Mouse (Mus musculus) hindbrain, embryonic 10.5 days (tissue): ENCODE measurements around the gene Krt81. TPM values are rescaled to one million over a fixed set of nuclear protein-coding genes. Genes with fewer than 3 reads are reported as not detected.

Experiments
- DNase-seq: peaks from one replicate; pipeline ENCODE4 v3.0.0-alpha.2; 2017; ENCODE audit warnings: low spot score
- H3K27ac ChIP-seq: fragments of 300-500 bp; sonication (generic); 2 replicates; pipeline ENCODE4 v1.5.1; 2016; ENCODE audit warnings: mild to moderate bottlenecking, moderate library complexity
- H3K27me3 ChIP-seq: fragments of 300-500 bp; sonication (generic); 2 replicates; pipeline ENCODE4 v1.6.1; 2016; ENCODE audit warnings: mild to moderate bottlenecking; ENCODE audit not compliant: poor library complexity, insufficient read depth, severe bottlenecking
- H3K36me3 ChIP-seq: fragments of 300-500 bp; sonication (generic); 2 replicates; pipeline ENCODE4 v1.6.1; 2016; ENCODE audit warnings: mild to moderate bottlenecking, moderate library complexity
- H3K4me1 ChIP-seq: fragments of 300-500 bp; sonication (generic); replicated peaks from 2 replicates; pipeline ENCODE4 v1.6.1; 2016; ENCODE audit warnings: mild to moderate bottlenecking
- H3K4me3 ChIP-seq: fragments of 300-500 bp; sonication (generic); 2 replicates; pipeline ENCODE4 v1.5.1; 2016; ENCODE audit warnings: mild to moderate bottlenecking, moderate library complexity
- H3K9me3 ChIP-seq: fragments of 300-500 bp; sonication (generic); 2 replicates; pipeline ENCODE4 v1.6.1; 2016; ENCODE audit warnings: mild to moderate bottlenecking, moderate library complexity
- WGBS: fragments of 180-500 bp; shearing (Covaris S2); methylation state at CpG from one replicate; pipeline ENCODE4 v1.1.7; 2016; 5-methylcytosine and 5-hydroxymethylcytosine counted together
- polyA plus RNA-seq: library from polyadenylated mRNA; unstranded; fragments of >200 nt; fragmentation: Nextera tagmentation; extraction: Ambion mirVana; gene quantifications from 2 replicates; pipeline ENCODE4 v1.2.1, GENCODE M21; 2016

The Krt81 gene
- polyA plus RNA-seq, 1 experiment from 2014 or later: not detected

DNA sequence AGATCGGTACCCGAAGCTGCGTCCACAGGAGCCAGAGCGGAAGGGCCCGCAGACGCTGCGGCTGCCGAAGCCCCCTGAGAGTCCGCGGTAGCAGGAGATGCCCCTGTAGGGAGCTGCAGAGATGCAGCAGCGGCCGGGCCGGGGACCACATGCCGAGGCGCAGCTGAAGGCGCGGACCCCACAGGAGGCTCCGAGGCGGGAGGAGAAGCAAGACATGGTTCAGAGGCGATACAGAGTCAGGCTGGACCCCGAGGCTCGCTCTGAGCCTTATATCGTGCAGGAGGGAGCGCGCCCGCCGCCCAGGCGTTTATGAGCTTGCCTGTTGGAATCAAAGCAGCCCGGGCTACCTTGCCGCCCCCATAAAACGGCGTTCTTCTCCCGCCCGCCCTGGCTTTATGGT lies 25.0 kb downstream of the Krt81 start, which contains the start of gene Krt87:
Krt87 (minus strand) TSS at position 250 of the 400 bp plus-strand sequence.
- H3K4me1 ChIP-seq: peaks cover 10% of the 10 kb centered on the region
- H3K27ac ChIP-seq: no peak within 1 kb of the TSS
- peak; percentile 30 for DNase-seq
- no peaks in the 10 kb centered on the region for H3K9me3 ChIP-seq
- H3K27me3 ChIP-seq: peaks cover 50% of the 10 kb centered on the region
- 3% methylated on average over 34 of the region's 34 CpGs for WGBS
- peak within 1 kb of the TSS; percentile 50 for H3K4me3 ChIP-seq
- H3K36me3 ChIP-seq: no peaks in the 10 kb centered on the region

DNA sequence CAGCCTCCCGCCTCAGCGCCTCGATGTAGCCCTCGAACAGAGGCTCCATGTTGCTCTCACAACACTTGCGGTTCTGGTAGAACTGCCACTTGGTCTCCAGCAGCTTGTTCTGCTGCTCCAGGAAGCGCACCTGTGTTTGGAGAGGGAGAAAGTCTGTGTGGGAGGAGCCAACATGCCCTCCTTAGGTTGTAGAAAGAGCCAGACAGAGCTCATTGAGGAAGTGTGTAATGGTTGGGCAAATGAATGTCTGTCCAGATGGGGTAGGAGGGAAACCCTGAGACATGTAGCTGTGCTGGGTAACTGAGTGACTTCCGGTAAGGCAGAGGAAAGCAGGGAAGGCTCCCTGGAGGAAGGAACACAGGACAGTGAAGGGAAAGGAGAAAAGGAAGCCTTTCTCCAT lies 26.9 kb downstream of the Krt81 start:
- 91% methylated on average over 7 of the region's 7 CpGs for WGBS
- Histone ChIP-seq H3K4me3 (no peak overlapping the region), H3K27ac (no peak overlapping the region), H3K36me3 (no peaks in the 10 kb centered on the region), H3K27me3 (peaks cover 50% of the 10 kb centered on the region), H3K4me1 (peaks cover 10% of the 10 kb centered on the region), H3K9me3 (no peaks in the 10 kb centered on the region)
- DNase-seq: no peak

DNA sequence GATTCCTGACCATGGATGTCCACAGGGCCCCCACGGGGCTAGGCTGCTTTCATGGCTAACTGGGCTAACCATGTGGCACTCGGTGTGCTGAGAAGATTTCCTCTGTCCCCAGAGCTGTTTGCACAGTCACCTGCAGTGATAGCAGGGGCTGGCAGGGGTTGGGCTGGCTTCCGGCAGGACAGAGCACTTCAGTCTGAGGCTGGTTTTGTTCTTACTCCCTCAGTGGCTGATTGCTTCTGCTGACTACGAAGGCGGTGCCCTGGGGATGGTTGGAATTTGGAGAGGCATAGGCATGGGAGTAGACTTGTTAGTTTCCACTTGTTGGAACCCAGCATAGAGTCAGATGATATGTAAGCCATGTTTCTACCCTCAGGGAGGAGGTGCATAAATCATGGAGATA lies 38.6 kb downstream of the Krt81 start:
- Histone ChIP-seq H3K4me3 (no peak overlapping the region), H3K9me3 (no peaks in the 10 kb centered on the region), H3K4me1 (peaks cover 6% of the 10 kb centered on the region; the same call in 1 of the 2 replicates), H3K36me3 (no peaks in the 10 kb centered on the region), H3K27me3 (no peaks in the 10 kb centered on the region), H3K27ac (no peak overlapping the region)
- 21% methylated on average over 5 of the region's 5 CpGs for whole genome bisulfite sequencing
- no peak for DNase-seq

DNA sequence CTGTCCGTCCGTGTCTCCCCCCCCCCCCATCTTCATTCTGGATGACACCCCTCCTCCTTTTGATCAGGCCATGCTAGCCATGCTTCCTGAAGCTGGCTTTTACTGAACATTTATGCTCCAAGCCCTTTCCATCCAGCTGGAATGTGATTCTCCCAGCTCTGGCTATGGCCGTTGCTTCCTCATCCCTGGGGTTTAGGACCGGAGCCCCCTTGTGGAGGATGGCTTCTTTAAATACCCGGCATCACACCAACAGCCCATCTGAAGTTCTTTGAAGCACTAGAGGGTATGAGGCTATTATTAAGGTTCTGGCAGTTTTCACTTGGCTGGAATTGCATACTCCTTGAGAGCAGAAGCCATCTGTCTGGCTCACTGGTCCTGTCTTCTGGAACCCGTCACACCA lies 42.6 kb downstream of the Krt81 start:
- no peak overlapping the region for H3K4me3 ChIP-seq
- peaks cover 6% of the 10 kb centered on the region; the same call in 1 of the 2 replicates for H3K4me1 ChIP-seq
- DNase-seq: no peak
- no peaks in the 10 kb centered on the region for H3K9me3 ChIP-seq
- no peaks in the 10 kb centered on the region for H3K27me3 ChIP-seq
- no peak overlapping the region for H3K27ac ChIP-seq
- 65% methylated on average over 6 of the region's 6 CpGs for WGBS
- no peaks in the 10 kb centered on the region for H3K36me3 ChIP-seq

DNA sequence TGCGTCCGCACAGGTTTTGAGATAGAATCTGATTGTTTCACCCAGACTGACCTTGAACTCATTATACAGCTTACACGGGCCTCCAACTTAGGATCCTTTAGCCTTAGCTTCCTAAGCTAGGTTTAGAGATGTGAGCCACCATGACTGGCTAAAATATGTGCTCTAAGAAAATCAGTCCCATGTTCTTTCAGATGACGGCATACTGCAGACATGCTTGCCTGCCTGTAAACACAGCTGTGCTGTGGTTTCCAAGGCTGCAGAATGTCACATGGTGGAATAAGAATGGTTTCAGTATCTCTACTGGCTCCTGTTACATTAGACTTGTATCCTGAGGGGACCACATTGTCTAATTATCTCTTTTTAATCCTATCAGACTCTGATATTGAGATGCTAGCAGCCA lies 44.6 kb downstream of the Krt81 start:
- WGBS: 92% methylated on average over 4 of the region's 4 CpGs
- Histone ChIP-seq H3K27ac (no peak overlapping the region), H3K36me3 (no peaks in the 10 kb centered on the region), H3K4me3 (no peak overlapping the region), H3K27me3 (0 out of 2 replicates have a peak, but pooled peaks cover 6% of the 10 kb centered on the region), H3K4me1 (peaks cover 12% of the 10 kb centered on the region), H3K9me3 (no peaks in the 10 kb centered on the region)
- DNase-seq: no peak

DNA sequence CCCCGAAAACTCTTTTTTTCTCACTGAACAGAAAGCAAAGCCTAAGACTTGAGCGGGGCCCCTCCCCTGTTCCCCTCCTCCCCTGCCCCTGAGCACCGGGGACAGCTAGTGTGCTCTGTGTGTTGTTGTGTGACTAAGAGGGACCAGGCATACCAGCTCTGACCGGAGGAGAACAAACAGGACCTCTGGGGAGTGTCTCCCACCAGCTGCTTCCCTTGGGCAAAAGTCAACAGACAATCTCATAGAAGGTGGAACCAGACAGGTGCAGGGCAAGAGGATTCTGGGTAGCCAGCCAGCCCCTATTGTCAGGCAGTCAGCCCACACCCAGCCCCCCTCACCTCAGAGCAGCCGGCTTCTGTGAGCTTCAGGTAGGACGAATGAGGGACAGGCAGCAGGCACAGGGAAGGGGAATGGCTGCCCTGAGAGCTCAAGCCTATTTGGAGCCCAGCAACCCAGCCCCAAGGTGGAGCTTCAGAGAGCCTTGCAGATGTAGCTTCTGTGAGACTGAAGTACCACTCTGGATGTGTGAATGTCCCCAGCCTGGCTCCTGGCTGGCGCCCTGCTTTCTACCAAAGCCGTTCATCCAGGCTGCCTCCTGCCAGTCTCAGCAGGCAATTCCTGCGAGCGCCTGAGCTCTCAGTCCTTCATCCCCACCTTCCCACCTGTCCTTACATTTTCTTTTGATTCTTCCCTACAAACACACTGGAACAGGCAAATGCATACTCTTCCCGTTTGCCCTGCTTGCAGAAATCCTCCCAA lies 48.6 kb downstream of the Krt81 start:
- no peak overlapping the region for H3K4me3 ChIP-seq
- peaks cover 37% of the 10 kb centered on the region for H3K4me1 ChIP-seq
- DNase-seq: no peak
- H3K9me3 ChIP-seq: no peaks in the 10 kb centered on the region
- H3K36me3 ChIP-seq: no peaks in the 10 kb centered on the region
- H3K27ac ChIP-seq: no peak overlapping the region
- WGBS: 37% methylated on average over 11 of the region's 11 CpGs
- H3K27me3 ChIP-seq: peaks cover 39% of the 10 kb centered on the region

DNA sequence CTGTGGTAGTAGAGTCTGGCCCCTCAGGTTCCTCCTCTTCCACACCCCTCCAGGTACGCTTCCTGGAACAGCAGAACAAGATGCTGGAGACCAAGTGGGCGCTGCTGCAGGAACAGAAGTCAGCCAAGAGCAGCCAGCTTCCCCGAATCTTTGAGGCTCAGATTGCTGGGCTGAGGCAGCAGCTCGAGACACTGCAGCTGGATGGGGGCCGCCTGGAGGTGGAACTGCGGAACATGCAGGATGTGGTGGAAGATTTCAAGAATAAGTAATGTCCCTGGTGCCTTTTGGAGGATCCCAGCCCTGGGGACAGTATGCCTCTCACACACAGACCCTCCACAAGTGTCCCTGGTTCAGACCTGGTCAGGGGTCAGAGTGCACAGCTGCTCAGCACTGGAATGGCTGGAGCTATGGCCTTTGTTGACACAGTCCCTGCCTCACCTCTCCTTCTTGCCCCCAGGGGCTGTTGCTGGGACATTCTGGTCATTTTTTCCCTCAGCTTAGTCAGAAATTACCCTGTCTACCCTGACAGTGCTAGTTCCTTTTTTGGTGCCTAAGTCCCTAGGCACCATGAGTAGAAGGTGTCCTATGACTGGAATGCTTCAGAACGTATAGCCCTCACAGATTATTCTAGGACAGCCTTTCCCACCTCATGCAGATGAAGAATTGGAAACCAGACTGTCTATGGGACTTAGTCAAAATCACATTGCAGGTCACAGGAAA lies 49.5 kb downstream of the Krt81 start:
- Histone ChIP-seq H3K36me3 (no peaks in the 10 kb centered on the region), H3K4me3 (no peak overlapping the region), H3K27me3 (peaks cover 39% of the 10 kb centered on the region), H3K4me1 (peaks cover 37% of the 10 kb centered on the region), H3K9me3 (no peaks in the 10 kb centered on the region), H3K27ac (no peak overlapping the region)
- DNase-seq: peak; percentile 25
- 50% methylated on average over 7 of the region's 7 CpGs for WGBS

DNA sequence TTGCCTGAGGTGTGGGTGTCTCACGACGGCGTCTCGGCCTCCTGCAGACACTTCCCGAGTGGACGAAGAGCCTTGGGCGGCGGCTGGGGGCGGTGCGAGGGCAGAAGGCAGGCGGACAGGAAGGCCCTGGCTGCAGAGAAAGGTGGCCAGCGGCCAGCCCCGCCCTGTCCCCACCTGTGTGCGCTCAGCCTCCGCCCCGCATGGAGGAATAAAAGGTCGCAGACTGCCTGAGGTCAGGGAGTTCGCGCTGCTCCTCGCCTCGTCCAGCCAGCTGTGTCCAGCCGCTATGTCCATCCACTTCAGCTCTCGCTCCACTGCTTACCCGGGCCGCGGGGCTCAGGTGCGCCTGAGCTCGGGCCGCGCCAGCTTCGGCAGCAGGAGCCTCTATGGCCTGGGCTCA lies 51.4 kb downstream of the Krt81 start:
- DNase-seq: peak; percentile 19
- Histone ChIP-seq H3K27ac (no peak overlapping the region), H3K4me1 (peaks cover 37% of the 10 kb centered on the region), H3K4me3 (peak overlapping the region; percentile 20; the same call in 1 of the 2 replicates), H3K36me3 (no peaks in the 10 kb centered on the region), H3K9me3 (no peaks in the 10 kb centered on the region), H3K27me3 (peaks cover 39% of the 10 kb centered on the region)
- 20% methylated on average over 31 of the region's 31 CpGs for WGBS

DNA sequence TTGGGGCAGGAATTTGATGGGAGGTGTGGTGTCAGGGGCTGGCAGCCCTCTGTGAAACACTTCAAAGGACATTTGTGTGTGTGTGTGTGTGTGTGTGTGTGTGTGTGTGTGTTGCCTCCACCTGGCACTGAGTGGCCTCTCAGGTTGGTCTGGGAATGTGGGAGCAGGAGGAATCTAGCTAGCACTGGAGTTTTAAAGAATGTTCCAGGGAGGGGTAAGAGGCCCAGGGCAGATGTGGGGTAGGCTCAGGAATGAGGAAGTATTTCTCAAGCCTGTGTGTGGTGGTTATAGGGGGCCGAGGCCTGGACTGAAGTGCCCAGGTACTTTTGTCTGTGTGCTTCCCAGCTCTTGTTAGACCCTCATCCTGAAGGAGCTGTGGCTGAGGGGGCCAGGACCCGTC lies 52.8 kb downstream of the Krt81 start, which contains the start of gene Krt7:
Krt7 (plus strand) TSS at position 269 of the 400 bp plus-strand sequence.
- Histone ChIP-seq H3K27ac (peak within 1 kb of the TSS; percentile 23; the same call in 1 of the 2 replicates), H3K4me1 (peaks cover 37% of the 10 kb centered on the region), H3K36me3 (no peaks in the 10 kb centered on the region), H3K4me3 (no peak within 1 kb of the TSS), H3K27me3 (peaks cover 39% of the 10 kb centered on the region), H3K9me3 (no peaks in the 10 kb centered on the region)
- whole genome bisulfite sequencing: 49% methylated on average over 2 of the region's 2 CpGs
- no peak for DNase-seq

Other genes starting within 250 kb of the Krt81 start
- gene Grasp, start 239.6 kb downstream of the Krt81 start, polyA plus RNA-seq: 5.5 and 5.8 TPM in 2 replicates
- 4.8 and 5.1 TPM in 2 replicates for gene Nr4a1, start 209.5 kb downstream of the Krt81 start, polyA plus RNA-seq
- gene Atg101, start 179.5 kb downstream of the Krt81 start, polyA plus RNA-seq: 79.0 and 82.1 TPM in 2 replicates
- 0.27 and 0.39 TPM in 2 replicates for gene 6030408B16Rik, start 170.5 kb downstream of the Krt81 start, polyA plus RNA-seq
- 0.16 TPM in 1 of 2 replicates, not detected in the other for gene Krt80, start 93.6 kb downstream of the Krt81 start, polyA plus RNA-seq
- 17.5 and 19.9 TPM in 2 replicates for gene Krt7, start 52.7 kb downstream of the Krt81 start, polyA plus RNA-seq
- 0.10 TPM in 1 of 2 replicates, not detected in the other for gene Krt87, start 24.9 kb downstream of the Krt81 start, polyA plus RNA-seq
- gene Krt88, start 16.0 kb downstream of the Krt81 start, polyA plus RNA-seq: not detected in 2 replicates
- not detected in 2 replicates for gene Krt86, start 9.7 kb upstream of the Krt81 start, polyA plus RNA-seq
- not detected in 2 replicates for gene Krt83, start 27.8 kb upstream of the Krt81 start, polyA plus RNA-seq
- gene Gm49425, start 53.5 kb upstream of the Krt81 start, polyA plus RNA-seq: not detected in 2 replicates
- not detected in 2 replicates for gene Krt84, start 69.1 kb upstream of the Krt81 start, polyA plus RNA-seq
- not detected in 2 replicates for gene Krt82, start 86.9 kb upstream of the Krt81 start, polyA plus RNA-seq
- gene Krt90, start 99.2 kb upstream of the Krt81 start, polyA plus RNA-seq: 0.22 and 0.30 TPM in 2 replicates
- gene Krt75, start 110.2 kb upstream of the Krt81 start, polyA plus RNA-seq: 0.08 TPM in 1 of 2 replicates, not detected in the other
- gene Gm5414, start 164.4 kb upstream of the Krt81 start, polyA plus RNA-seq: not detected in 2 replicates
- gene Gm5478, start 183.6 kb upstream of the Krt81 start, polyA plus RNA-seq: not detected in 2 replicates
- gene Krt6b, start 216.5 kb upstream of the Krt81 start, polyA plus RNA-seq: not detected in 2 replicates
- gene Krt6a, start 230.6 kb upstream of the Krt81 start, polyA plus RNA-seq: not detected in 2 replicates
- gene Krt5, start 249.1 kb upstream of the Krt81 start, polyA plus RNA-seq: 0.16 and 2.1 TPM in 2 replicates